Mouse (Mus musculus) CD8-positive naive resting alpha-beta T cell, adult 2 months (primary cell): ENCODE data around the gene Slc35e3.
A peak's percentile ranks its signal among the peaks of the same experiment; 100 is the strongest.
"Not testable (repeated sequence)": the region's sequence is repeated elsewhere in the genome, so short reads cannot be mapped to it uniquely, and the experiment has no call there.

Source experiments
- DNase-seq, 2 experiments: peaks; one replicate each; pipeline ENCODE4 v3.0.0; 2022; ENCODE audit warnings: low read depth in 2 of 2, low spot score in 2 of 2

The Slc35e3 gene

DNA sequence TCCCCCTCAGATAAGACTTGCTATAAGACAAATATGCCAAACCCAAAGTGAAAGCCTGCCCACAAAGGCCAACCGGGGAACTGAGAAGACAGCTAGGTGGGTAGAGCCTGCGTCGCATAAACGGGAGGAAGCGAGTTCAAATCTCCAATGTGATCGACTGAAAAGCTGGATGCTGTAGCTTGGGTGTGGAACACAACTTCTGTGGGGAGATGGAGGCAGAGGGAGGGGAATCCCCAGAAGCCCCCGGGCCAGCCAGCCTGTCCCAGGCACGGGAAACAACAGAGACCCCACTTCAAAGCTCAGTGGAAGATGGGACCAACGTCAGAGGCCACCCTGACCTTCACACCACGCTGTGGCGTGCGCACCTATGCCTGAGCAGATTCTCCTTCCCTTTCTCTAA is 16.8 kb upstream of the Slc35e3 start:
- no peak for DNase-seq

DNA sequence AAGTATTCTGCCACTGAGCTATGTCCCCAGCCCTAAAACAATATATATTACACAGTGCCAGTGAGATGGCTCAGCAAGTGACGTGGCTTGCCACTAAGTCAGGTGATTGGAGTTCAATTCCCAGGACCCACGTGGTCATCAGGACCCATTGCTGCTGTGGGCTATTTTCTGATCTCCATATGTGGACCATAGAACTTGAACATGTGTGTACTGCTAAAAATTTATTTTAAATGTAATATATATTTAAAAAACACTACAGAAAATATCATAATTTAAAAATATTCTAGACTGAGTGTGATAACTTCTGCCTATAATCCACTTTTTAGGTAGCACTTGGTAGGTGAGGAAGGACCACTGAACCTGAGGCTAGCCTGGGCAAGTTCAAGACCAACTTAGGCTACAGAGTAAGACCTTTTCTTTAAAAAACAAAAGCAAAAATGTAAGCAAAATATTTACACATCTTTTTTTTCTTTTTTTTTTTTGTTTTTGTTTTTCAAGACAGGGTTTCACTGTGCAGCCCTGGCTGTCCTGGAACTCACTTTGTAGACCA is 16.2 kb upstream of the Slc35e3 start:
- no peak for DNase-seq

DNA sequence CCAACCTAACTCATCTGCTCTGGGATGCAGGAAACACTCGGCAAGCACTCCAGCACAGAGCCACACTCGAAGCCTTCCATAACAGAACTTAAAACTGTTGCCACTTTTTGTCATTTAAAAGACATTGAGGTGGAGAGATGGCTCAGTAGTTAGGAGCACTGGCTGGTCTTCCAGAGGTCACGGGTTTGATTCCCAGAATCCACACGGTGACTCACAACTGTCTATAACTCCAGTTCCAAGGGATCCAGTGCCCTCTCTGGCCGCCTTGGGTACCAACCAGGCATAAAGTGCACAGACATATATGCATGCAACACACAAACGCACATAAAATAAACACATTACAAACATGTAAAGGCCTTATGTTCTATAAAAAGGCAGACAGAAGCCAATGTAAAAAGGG is 15.4 kb upstream of the Slc35e3 start:
- DNase-seq: no peak

DNA sequence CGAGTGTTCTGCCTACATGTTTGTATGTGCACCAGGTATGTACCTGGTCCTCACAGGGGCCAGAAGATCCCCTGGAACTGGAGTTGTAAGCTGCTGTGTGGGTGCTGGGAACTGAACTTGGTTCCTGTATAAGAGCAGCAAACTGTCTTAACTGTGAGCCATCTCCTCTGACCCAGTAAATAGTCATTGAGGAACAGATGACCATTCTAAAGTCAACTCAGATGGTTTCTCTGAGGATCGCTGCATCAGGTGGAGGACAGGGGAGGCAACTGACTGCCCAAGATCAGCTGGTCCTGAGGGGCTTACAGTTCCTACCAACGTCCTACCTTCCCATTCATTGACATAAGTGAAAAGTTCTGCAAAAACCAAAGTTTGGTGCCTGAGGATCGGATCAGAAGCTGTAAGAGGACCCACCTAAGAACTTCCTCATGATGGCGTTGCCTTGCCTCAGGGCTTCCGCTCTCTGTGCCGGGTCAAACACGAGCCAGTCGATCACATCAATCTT is 14.7 kb upstream of the Slc35e3 start:
- no peak for DNase-seq

DNA sequence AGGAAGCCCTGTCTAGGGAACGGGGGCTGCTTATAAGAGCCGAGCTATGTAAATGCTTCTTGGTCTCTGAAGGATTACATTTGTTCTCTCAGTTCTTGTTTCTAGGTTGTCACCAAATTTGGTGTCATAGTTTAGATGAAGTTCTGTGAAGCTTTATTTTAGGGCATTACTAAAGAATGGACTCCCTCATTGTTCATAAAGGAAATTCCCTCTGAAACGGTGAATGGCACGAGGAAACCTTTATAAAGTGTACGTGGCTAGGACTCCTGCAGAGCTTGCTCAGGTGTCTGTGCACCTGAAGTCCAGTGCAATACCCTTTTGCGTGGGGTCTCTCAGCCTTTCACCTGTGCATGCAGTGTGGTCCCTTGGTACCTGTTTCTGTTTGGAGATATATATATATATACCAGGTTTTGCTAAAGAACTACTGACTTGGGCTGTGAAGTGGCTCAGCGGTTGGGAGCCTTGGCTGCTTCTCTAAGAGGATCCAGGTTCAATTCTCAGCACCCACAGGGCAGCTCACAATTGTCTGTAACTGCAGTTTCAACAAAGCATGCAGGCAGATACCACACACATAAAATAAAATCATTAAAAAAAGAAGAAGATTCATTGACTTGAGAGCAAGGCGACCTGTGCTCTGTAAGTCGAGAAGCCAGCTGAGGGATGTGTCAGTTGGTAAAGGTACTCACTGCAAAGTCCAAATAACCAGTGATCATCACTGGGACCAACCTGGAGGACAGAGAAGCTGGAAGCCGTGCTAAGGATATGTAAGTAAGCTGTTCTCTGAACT is 13.9 kb upstream of the Slc35e3 start:
- DNase-seq: no peak

DNA sequence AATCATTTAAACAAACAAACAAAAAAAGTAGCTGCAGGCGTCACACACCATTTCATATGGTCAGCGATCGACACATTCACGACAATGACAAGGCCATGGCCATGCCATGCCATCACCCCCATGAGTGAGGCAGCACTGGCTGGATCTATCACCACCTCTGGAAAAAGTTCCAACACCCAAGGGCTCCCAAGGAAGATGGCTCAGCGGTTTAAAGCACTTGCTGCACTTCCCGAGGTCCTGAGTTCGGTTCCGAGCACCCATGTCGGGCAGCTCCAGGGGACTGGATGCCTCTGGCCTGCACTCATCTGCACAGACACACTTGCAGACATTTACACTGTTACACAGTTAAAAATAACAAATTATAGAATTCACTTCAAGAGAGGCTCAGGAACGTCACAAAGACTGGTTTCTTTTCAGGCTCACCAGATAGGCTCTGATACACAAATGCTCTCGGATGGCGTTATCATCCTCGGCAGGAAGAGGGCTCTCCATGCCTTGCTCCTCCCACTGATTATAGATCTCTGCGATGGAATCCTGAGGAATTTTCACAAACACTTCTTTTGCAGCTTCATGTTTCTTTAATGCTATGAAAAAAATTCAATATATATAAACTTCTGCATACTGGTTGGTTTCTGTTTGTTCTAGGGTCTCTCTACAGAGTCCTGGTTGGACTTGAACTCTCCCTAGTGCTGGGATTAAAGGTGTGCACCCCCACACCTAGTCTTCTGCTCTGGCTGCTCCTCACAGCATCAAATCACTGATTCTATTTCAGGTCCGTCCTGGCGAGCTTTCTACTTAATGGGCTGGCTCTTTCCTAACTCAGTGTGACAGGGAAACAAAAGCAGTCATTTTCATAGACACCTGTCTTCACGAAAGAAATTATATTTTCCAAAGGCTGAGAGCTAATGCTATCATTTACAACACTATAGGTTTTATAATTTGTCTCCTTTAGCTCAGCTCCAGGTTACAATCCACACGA is 12.9 kb upstream of the Slc35e3 start:
- DNase-seq: no peak

DNA sequence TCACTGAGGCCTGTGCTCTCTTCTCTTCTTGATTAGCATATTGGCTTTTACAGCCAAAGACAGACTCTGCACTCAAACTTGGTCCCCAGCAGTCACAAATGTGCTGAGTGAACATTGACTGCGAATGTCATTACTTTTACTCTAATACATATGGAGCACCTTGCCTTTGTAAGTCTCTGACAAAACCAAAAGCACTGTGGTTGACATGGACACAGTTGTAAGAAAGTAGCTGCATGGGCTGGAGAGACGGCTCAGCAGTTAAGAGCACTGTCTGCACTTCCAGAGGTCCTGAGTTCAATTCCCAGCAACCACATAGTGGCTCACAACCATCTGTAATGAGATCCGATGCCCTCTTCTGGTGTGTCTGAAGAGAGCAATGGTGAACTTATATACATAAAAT is 12.2 kb upstream of the Slc35e3 start:
- DNase-seq: not testable (repeated sequence)

DNA sequence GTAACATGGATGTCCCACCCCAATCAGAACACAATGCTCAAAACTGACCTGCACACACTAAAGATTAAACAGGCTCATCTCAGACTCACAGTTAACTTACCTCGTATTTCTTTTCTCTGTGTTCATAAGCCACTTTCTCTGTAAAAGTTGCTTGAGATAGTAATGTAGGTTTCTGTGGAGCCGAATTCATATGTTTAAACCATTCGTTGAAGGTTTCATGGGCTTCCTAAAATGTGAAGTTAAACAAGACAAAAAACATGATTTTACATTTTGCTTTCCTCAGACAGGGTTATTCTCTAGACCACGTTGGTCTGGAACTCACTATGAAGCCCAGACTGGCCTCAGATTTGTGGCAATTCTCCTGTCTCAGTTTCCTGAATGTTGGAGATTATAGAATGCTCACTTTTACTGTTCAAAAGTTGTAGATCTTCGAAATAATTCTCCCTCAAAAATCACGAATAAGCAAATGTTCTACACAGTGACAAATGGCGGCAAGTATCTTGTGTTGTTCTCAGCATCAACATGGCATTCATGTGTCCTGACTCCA is 11.7 kb upstream of the Slc35e3 start:
- no peak for DNase-seq

DNA sequence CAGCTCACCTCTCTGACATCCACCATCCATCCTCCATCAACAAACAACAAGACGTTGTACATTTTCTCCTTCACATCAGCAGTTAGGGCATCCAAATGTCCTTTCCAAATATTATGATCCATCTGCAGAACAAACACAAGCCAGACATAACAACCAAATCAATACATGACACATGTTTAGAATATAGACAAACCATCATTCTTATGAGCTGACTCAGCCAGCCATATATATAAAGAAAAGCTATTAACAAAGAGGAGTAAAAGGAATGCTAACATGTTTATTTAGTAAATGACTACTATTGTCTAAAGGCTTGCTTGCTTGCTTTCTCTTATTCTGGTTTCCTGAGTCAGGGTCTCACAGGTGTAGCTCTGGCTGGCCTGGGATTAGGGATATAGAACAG is 11.1 kb upstream of the Slc35e3 start:
- no peak for DNase-seq

DNA sequence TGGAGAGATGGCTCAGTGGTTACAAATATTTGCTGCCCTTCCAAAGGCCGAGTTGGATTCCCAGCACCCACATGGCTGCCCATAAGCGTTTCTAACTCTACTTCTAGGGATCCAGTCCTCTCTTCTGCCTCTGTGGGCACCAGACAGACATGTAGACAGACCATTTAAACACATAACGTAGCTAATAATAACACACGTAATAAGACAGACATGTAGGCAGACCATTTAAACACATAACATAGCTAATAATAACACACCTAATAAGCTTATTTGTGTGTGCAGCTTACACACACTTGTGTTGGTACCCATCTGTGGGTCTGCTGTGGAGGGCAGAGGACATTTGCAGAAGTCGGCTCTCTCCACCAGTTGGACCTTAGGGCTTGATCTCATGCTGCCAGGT is 10.6 kb upstream of the Slc35e3 start:
- no peak for DNase-seq

DNA sequence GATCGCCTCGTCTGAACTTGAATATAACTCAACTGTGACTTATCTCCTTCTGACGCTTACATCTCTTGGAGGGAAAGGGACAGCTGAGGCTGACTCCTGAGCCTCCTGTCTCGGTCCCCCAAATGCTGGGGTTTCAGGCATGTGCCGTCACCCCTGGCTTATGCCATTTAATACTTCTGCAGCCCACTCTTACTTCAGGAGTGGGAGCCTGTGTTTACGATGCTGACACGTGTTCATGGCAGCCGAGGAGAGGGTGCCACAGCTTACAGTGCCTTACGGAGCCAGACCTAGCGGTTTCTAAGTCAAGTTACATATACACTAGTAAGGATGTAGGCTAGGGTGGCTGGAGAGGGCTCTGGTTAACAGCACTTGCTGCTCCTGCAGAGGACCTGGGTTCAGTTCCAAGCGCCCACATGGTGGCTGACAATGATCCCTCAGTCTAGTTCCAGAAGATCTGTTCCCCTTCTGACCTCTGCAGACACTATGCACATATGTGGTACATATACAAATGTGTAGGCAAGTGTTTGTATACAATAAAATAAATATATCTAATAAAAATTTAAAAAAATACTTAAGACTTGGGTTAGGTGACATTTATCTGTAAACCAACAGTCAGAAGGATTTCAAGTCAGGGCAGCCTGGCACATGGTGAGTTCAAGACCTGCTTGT is 9.8 kb upstream of the Slc35e3 start:
- no peak for DNase-seq

DNA sequence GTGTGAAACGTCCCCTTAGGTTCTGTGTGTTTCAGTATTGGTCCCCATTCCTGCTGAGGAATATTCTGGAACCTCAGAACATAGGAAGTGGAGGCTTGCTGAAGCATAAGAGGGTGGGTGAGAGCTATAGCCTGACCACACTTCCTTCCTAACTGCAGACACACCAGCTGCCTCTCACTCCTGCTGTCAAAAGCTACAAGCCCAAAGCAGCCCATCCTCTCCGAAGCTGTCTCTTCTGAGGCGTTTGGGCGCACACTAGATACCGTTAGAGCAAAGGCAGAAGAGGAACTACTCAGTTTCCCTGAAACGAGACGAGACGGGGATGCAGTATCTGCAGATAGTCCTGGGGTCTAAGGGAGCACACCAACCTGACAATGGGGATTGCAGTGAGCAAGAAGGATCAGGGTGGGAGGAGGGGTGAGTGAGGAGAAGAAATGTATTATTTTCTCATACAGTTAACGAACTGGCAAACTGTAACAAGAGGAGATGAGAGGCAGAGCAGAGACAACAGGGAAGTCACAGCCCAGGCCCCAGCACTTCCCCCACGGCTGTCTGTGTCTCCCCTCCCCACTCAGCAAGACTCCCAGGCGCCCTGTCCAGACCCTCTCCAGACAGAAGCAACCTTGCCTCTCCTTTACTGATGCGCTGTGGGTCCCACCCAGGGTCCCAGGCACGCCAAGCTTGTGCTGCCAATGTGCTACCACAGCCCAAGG is 9.1 kb upstream of the Slc35e3 start:
- DNase-seq: peak in 1 of 2 experiments; percentile 9

DNA sequence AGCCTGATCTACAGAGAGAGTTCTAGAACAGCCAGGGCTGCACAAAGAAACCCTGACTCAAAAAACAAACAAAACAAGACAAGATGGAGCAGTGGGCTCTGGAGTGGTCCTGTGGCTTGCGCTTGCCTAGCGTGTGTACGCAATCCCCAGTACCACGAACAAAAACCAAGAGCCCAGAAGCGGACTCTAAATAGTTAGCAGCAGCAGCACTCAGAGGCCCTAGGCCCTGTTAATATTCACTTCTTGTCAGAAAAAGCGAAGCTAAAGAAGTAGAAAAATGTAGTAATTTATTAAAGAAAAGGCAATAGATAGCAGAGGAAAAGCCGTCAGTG is 8.4 kb upstream of the Slc35e3 start:
- no peak for DNase-seq

DNA sequence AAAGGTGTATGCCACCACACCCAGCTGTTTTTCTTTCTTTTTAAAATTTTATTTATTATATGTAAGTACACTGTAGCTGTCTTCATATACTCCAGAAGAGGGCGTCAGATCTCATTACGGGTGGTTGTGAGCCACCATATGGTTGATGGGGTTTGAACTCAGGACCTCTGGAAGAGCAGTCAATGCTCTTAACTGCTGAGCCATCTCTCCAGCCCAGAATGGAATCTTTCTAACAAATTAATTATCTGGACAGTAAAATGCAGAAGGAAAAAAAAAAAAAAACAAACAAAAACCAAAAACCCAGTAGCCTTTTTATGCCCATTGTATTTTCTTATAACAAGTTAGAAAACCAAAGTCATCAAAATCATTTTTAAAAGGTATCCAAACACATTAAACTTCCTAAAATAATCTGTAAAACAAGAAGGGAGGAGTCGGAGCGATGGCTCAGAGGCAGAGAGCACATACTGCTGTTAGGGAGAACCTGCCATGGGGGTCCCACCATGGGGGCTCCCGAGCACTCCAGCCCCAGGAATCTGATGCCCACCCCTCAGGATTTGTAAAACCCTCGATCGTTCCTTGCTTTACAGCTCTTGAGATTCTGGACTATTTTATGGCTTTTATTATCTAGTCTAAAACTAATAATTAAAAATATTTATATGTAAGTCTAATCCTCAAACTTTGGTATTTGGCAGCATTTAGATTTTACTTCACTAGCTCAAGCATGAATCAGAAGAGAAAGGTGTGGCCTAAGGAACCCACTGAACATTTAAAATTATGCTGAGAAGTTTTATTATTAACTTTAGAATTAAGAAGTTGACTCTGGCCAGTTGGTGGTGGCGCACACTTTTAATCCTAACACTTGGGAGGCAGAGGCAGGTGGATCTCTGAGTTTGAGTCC is 7.8 kb upstream of the Slc35e3 start:
- DNase-seq: no peak

DNA sequence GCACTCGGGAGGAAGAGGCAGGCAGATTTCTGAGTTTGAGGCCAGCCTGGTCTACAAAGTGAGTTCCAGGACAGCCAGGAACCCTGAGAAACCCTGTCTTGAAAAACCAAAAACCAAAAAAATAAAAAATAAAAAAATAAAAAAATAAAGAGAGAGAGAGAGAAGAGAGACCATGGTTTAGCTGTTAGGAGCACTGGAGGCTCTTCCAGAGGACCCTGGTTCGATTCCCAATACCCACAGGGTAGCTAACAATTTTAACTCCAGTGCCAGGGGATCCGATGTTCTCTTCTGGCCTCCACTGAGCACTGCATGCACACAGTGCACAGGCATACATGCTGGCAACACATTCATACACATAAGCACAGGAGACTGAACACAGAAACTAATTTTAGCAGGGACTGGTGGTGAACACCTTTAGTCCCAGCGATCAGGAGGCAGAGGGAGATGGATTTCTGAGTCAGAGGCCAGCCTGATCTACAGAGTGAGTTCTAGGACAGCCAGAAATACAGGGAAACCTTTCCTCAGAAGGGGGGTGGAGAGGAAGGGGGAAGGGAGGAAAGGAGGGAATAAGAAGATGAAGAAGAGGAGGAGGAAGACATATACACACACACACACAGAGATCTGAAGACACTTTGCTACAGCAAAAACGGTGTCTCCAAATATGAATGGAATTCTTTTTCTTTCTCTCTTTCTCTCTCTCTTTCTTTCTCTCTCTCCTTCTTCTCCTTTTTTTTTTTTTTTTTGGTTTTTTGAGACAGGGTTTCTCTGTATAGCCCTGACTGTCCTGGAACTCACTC is 6.9 kb upstream of the Slc35e3 start:
- no peak for DNase-seq

DNA sequence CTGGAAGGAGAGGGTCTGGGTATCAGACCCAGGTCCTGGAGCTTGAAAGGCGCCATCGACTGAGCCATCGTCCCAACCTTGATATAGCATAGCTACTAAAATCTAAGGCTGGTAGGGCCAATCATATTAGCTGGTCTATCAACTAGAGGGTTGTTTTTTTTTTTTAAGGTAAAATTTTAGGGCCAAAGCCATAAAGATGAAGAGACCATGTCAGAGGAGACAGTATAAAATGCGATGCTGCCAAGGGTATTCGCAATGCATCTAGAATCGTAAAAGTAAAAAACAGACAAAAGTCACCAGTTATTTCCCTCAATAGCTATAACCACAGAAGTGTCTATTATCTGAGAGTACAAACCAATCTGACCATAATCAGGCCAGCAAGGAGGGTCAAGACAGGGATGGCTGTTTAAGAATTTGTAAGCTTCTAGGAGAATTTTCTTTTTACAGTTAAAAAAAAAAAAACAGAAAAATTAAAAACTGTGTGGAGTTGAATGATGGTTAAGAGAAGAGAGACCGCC is 6.2 kb upstream of the Slc35e3 start:
- DNase-seq: no peak

DNA sequence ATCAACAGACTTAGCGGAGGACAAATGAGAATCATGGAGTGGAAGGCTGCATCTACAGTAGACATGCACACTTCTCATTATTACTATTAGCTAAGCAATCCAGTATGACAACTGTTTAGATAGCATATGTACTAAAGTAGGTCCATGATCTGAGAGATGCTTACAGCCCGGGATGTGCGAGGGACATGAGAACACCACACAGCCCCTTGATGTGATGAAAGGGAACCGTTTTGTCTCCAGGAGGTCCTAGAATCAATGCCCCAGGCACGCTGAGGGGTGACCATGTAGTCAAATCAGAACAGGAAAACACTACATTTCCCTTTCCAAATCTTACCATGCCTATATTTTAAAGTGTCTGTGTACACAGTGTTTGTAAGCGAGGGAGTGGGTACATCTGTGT is 5.6 kb upstream of the Slc35e3 start:
- no peak for DNase-seq

DNA sequence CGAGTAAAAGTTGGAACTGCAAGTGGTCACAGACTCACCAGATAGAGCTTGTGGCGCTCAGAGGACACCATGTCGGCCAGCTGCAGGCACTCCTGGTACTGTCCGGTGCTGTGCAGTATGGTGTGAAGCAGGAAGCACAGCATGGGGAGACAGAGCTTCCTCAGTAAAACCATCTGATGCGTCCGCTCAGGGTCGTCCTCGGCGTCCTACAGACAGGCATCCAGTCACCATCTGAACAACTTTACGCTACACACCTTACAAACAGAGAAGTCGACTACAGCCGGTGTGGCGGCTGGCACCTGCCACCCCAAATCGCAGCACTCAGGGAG is 5.1 kb upstream of the Slc35e3 start:
- no peak for DNase-seq
